9 mouse cellular contexts compared by ENCODE assay signal in genomic region chr14:17171896-17172295, GRCm38 (mm10).
A peak's percentile ranks its signal among the peaks of the same experiment; 100 is the strongest.
DNase-seq lines count a peak whose midpoint lies in the region; ATAC-seq and TF ChIP-seq lines count a peak whose summit lies in the region.
"Had no signal": no experiment of that assay in that cellular context is flagged by ENCODE, and none has a peak within 500 bp of the region (broad histone marks: within the 10 kb centered on the region; RNA-seq: fewer than 3 reads in every experiment).

No protein-coding gene starts in this region.

- 37% methylated on average over 5 of the region's 5 CpGs for WGBS in embryonic facial prominence, embryonic 15.5 days
- WGBS in limb, embryonic 12.5 days: 41% methylated on average over 5 of the region's 5 CpGs
- 37% methylated on average over 5 of the region's 5 CpGs for WGBS in neural tube, embryonic 13.5 days

- no peak overlapping the region for H3K9ac ChIP-seq in embryonic facial prominence, embryonic 15.5 days
- H3K9ac ChIP-seq in limb, embryonic 12.5 days (replicated peaks): 0 out of 2 replicates have a peak overlapping the region, but pooled peaks have one; percentile 49
- H3K9ac ChIP-seq in neural tube, embryonic 13.5 days: peak overlapping the region; percentile 70

- peaks cover 11% of the 10 kb centered on the region for H3K4me1 ChIP-seq in embryonic facial prominence, embryonic 15.5 days
- H3K4me1 ChIP-seq in limb, embryonic 12.5 days (replicated peaks): peaks cover 16% of the 10 kb centered on the region
- H3K4me1 ChIP-seq in neural tube, embryonic 13.5 days (replicated peaks): peaks cover 36% of the 10 kb centered on the region

- ATAC-seq in embryonic facial prominence, embryonic 15.5 days (ENCODE audit: insufficient number of reproducible peaks, low FRiP score, low TSS enrichment, low read depth): no peak
- ATAC-seq in limb, embryonic 12.5 days (ENCODE audit: insufficient number of reproducible peaks, insufficient read depth, low FRiP score, low TSS enrichment, low read depth): peak; percentile 40; the same call in 1 of the 2 replicates
- peak; percentile 56 for ATAC-seq in neural tube, embryonic 13.5 days (ENCODE audit: low read depth)
- no peak for ATAC-seq in megakaryocyte-erythroid progenitor cell, adult 5-6 weeks (replicated peaks; ENCODE audit: low FRiP score, low TSS enrichment, poor library complexity, severe bottlenecking)

- no peaks in the 10 kb centered on the region for H3K9me3 ChIP-seq in embryonic facial prominence, embryonic 15.5 days (replicated peaks)
- H3K9me3 ChIP-seq in limb, embryonic 12.5 days: no peaks in the 10 kb centered on the region
- no peaks in the 10 kb centered on the region for H3K9me3 ChIP-seq in neural tube, embryonic 13.5 days

- no peak for DNase-seq in layer of hippocampus, adult 2 months (ENCODE audit: low spot score in 2 of 2)
- DNase-seq in layer of hippocampus, postnatal 36 days: no peak
- DNase-seq in urinary bladder, postnatal 10 days (ENCODE audit: low spot score): no peak
- no peak for DNase-seq in kidney, postnatal 10 days
- DNase-seq: thymus, postnatal 36 days had no signal

- H3K27ac ChIP-seq in layer of hippocampus, adult 2 months: no peak overlapping the region
- no peak overlapping the region for H3K27ac ChIP-seq in embryonic facial prominence, embryonic 15.5 days (replicated peaks)
- H3K27ac ChIP-seq in limb, embryonic 12.5 days: no peak overlapping the region
- peak overlapping the region; percentile 24; the same call in 1 of the 2 replicates for H3K27ac ChIP-seq in neural tube, embryonic 13.5 days (replicated peaks)

- H3K36me3 ChIP-seq in embryonic facial prominence, embryonic 15.5 days: no peaks in the 10 kb centered on the region
- H3K36me3 ChIP-seq in limb, embryonic 12.5 days: no peaks in the 10 kb centered on the region
- H3K36me3 ChIP-seq in neural tube, embryonic 13.5 days: no peaks in the 10 kb centered on the region

- peak overlapping the region; percentile 84 for H3K4me2 ChIP-seq in embryonic facial prominence, embryonic 15.5 days (replicated peaks)
- H3K4me2 ChIP-seq in limb, embryonic 12.5 days: peak overlapping the region; percentile 94
- peak overlapping the region; percentile 69 for H3K4me2 ChIP-seq in neural tube, embryonic 13.5 days

- peaks cover 11% of the 10 kb centered on the region for H3K27me3 ChIP-seq in embryonic facial prominence, embryonic 15.5 days
- H3K27me3 ChIP-seq in limb, embryonic 12.5 days: peaks cover 18% of the 10 kb centered on the region
- peaks cover 22% of the 10 kb centered on the region for H3K27me3 ChIP-seq in neural tube, embryonic 13.5 days

- no peak for TF ChIP-seq CTCF in layer of hippocampus, adult 2 months (conservative IDR thresholded peaks at IDR 0.05)

- peak overlapping the region; percentile 52 for H3K4me3 ChIP-seq in layer of hippocampus, adult 2 months
- peak overlapping the region; percentile 49 for H3K4me3 ChIP-seq in embryonic facial prominence, embryonic 15.5 days (replicated peaks)
- peak overlapping the region; percentile 51 for H3K4me3 ChIP-seq in limb, embryonic 12.5 days (replicated peaks)
- peak overlapping the region; percentile 57 for H3K4me3 ChIP-seq in neural tube, embryonic 13.5 days

Comparison
In these comparisons a context has a peak if more than half of its experiments do, and no peak if none do; other contexts are left out.
1. ATAC-seq: peak in limb, embryonic 12.5 days (single experiment) and neural tube, embryonic 13.5 days (single experiment); none in embryonic facial prominence, embryonic 15.5 days (single experiment) and megakaryocyte-erythroid progenitor cell, adult 5-6 weeks (single experiment).
2. Peak in every context shown above with its lines, with median percentiles within 50 percentile points of each other: H3K4me3 ChIP-seq and H3K4me2 ChIP-seq.